Mouse (Mus musculus) cerebellum, adult 2 months (tissue): ENCODE measurements at regions not wholly inside any gene's neighbourhood (a gene's known extent, or its start where the extent isn't known, plus 50 kb on each side); places are given as distances from the start of the nearest gene placed in this dataset.

Experiments
- DNase-seq, 2 experiments: peaks; one replicate each; pipeline ENCODE4 v3.0.0; 2021
- H3K27ac ChIP-seq: fragments of 200-500 bp; 2 replicates; pipeline ENCODE4 v1.5.1; 2012; ENCODE audit warnings: low read length, control low read depth, inconsistent platforms; ENCODE audit not compliant: insufficient read depth
- H3K27me3 ChIP-seq: fragments of 200-500 bp; 2 replicates; pipeline ENCODE4 v1.6.1; 2012; ENCODE audit warnings: inconsistent platforms, mild to moderate bottlenecking, low read length, moderate library complexity; ENCODE audit not compliant: control insufficient read depth, insufficient read depth
- H3K4me1 ChIP-seq: fragments of 200-500 bp; 2 replicates; pipeline ENCODE4 v1.6.1; 2011; ENCODE audit warnings: low read length; ENCODE audit not compliant: control insufficient read depth, insufficient read depth
- H3K4me3 ChIP-seq: fragments of 200-500 bp; replicated peaks from 2 replicates; pipeline ENCODE3; 2011; ENCODE audit warnings: mild to moderate bottlenecking, low read depth, low read length, control low read depth; ENCODE audit not compliant: insufficient read depth
- CTCF ChIP-seq: fragments of 200-500 bp; IDR thresholded peaks from 2 replicates; pipeline ENCODE4 v1.5.1; 2011; ENCODE audit warnings: low read depth, mild to moderate bottlenecking, control low read depth, low read length, moderate library complexity, borderline replicate concordance; ENCODE audit not compliant: insufficient read depth
- POLR2A ChIP-seq: fragments of 200-500 bp; IDR thresholded peaks from 2 replicates; pipeline ENCODE4 v1.6.1; 2011; ENCODE audit warnings: low read length, control low read depth, borderline replicate concordance; ENCODE audit not compliant: insufficient read depth
- WGBS: fragments of 180-500 bp; shearing (Covaris S2); methylation state at CpG from one replicate; pipeline ENCODE4 v1.1.7; 2018; 5-methylcytosine and 5-hydroxymethylcytosine counted together

- Histone ChIP-seq H3K4me3 (no peak overlapping the region), H3K27ac (no peak overlapping the region), H3K27me3 (no peaks in the 10 kb centered on the region), H3K4me1 (no peaks in the 10 kb centered on the region)
- DNase-seq = no peak
- 6% methylated on average over 2 of the region's 2 CpGs for WGBS
- TF ChIP-seq CTCF = no peak
- no peak for TF ChIP-seq POLR2A
These were observed 122.4 kb upstream of the Tyw5 start for GRCm38 (mm10) chr1:57529320-57529719.

DNA sequence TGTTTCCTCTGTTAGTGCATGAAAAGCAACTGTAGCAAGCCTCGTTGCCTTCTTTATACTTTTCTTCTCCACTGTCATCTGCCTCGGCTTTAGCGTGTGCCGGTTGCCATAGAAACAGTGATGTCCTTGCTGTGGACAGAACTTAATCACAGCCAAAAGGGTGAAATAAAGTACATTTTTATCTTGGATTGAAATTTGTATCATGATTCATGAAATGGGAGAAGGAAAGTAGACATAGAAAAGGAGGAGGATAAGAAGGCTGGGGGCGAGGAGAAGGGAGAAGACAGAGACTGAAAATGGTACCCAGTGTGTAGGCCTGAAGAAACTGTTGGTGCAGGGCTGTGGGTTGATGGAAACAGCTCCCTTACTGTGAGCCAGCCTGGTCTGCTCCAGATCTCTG, 130.5 kb upstream of the Tyw5 start:
- TF ChIP-seq CTCF (no peak), POLR2A (no peak)
- Histone ChIP-seq H3K4me1 (no peaks in the 10 kb centered on the region; the same call in 1 of the 2 replicates), H3K27ac (no peak overlapping the region), H3K4me3 (no peak overlapping the region), H3K27me3 (no peaks in the 10 kb centered on the region)
- 58% methylated on average over 5 of the region's 5 CpGs for WGBS
- DNase-seq = no peak

DNA sequence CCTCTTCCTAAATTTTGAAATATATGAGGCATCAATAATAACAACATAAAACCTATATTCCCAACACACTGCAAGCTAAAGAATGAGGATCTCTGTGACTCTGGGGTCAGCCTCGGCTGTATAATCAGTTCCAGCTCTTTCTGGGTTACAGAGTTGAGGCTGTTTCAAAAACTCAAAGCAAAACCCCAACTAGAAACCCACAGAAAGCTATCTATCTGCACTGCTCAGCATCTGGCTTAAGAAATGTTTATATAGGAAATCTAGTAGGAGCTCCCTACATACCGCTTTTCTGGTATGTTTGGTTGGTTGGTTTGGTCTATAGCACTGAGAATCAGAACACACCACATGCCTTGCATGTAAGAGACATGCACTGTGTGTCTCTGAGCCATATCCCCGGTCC, 137.8 kb upstream of the Tyw5 start:
- Histone ChIP-seq H3K4me3 (no peak overlapping the region), H3K4me1 (no peaks in the 10 kb centered on the region; the same call in 1 of the 2 replicates), H3K27ac (no peak overlapping the region), H3K27me3 (no peaks in the 10 kb centered on the region)
- 81% methylated on average over 3 of the region's 3 CpGs for WGBS
- DNase-seq = no peak
- TF ChIP-seq CTCF (no peak), POLR2A (no peak)

- no peaks in the 10 kb centered on the region for H3K27me3 ChIP-seq
- no peak for TF ChIP-seq CTCF
- TF ChIP-seq POLR2A = no peak
- 71% methylated on average over 14 of the region's 14 CpGs for WGBS
- no peak overlapping the region for H3K27ac ChIP-seq
- H3K4me1 ChIP-seq = no peaks in the 10 kb centered on the region; the same call in 1 of the 2 replicates
- H3K4me3 ChIP-seq = no peak overlapping the region
- DNase-seq = no peak
These were observed 139.1 kb upstream of the Tyw5 start for GRCm38 (mm10) chr1:57545792-57546685.

- WGBS = 81% methylated on average over 2 of the region's 2 CpGs
These were observed 154.6 kb upstream of the Tyw5 start for GRCm38 (mm10) chr1:57561517-57561916.

GRCm38 (mm10) chr1:57564676-57565075, 157.8 kb upstream of the Tyw5 start:
- no peak for DNase-seq
- Histone ChIP-seq H3K27me3 (no peaks in the 10 kb centered on the region), H3K4me1 (no peaks in the 10 kb centered on the region), H3K4me3 (no peak overlapping the region), H3K27ac (no peak overlapping the region)
- TF ChIP-seq CTCF (no peak), POLR2A (no peak)
- 51% methylated on average over 5 of the region's 5 CpGs for WGBS

More at GRCm38 (mm10) chr1:57561517-57561916, 154.6 kb upstream of the Tyw5 start:
- Histone ChIP-seq H3K27ac (no peak overlapping the region), H3K27me3 (no peaks in the 10 kb centered on the region), H3K4me1 (no peaks in the 10 kb centered on the region), H3K4me3 (no peak overlapping the region)
- no peak for TF ChIP-seq POLR2A
- TF ChIP-seq CTCF = no peak
- no peak for DNase-seq

DNA sequence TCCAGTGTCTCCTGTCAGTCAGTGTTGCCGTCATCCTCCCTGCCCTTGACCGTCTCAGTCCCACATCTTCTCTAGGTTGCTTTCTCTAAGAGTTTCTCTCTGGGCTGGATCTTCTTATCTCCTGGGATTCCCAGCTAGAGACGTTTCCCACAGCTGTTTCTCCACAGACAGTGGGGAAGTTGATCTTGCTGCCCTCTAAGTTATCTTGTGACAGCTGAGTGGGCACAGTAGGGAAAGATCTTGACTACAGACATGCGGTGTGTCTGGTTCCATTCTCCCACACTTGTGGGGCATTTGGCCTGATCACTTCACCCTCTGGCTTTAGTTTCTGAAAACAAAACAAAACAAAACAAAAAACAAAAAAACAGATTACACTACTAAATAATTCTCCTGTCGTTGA, 165.2 kb upstream of the Tyw5 start:
- whole genome bisulfite sequencing = 51% methylated on average over 5 of the region's 5 CpGs
- TF ChIP-seq CTCF (no peak), POLR2A (no peak)
- DNase-seq = no peak
- Histone ChIP-seq H3K27me3 (no peaks in the 10 kb centered on the region; the same call in 1 of the 2 replicates), H3K27ac (no peak overlapping the region), H3K4me3 (no peak overlapping the region), H3K4me1 (no peaks in the 10 kb centered on the region)

- 78% methylated on average over 6 of the region's 6 CpGs for WGBS
These were observed 166.9 kb upstream of the Tyw5 start for GRCm38 (mm10) chr1:57573829-57574228.

DNA sequence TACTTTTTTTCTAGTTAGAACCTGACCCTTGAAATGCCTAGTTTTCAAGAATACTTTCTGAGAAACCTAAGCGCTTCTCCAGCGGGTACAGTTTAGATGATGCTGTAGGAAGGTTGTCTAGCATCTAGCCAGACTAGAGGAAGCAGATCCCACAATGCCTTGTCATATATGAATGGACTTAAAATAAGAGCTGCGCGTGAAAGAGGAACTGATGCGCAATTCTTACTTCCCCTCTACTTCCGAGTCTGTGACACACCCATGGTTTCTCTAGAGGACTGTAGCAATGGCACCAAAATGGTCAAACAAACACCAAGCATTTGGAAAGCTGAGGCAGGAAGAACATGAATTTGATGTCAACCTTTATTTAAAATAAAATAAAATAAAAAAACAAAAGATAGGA, 167.6 kb upstream of the Tyw5 start:
- TF ChIP-seq CTCF (no peak), POLR2A (no peak)
- no peak overlapping the region for H3K4me3 ChIP-seq
- no peak overlapping the region for H3K27ac ChIP-seq
- H3K4me1 ChIP-seq = no peaks in the 10 kb centered on the region
- no peak for DNase-seq
- no peaks in the 10 kb centered on the region; the same call in 1 of the 2 replicates for H3K27me3 ChIP-seq
- 96% methylated on average over 6 of the region's 6 CpGs for WGBS

More at GRCm38 (mm10) chr1:57573829-57574228, 166.9 kb upstream of the Tyw5 start:
- TF ChIP-seq POLR2A = no peak
- no peak for TF ChIP-seq CTCF
- Histone ChIP-seq H3K27me3 (no peaks in the 10 kb centered on the region; the same call in 1 of the 2 replicates), H3K4me1 (no peaks in the 10 kb centered on the region), H3K27ac (no peak overlapping the region), H3K4me3 (no peak overlapping the region)
- DNase-seq = no peak
